Mouse (Mus musculus) forebrain, embryonic 16.5 days (tissue): ENCODE measurements around the gene Impdh2. TPM values are rescaled to one million over a fixed set of nuclear protein-coding genes. Genes with fewer than 3 reads are reported as not detected.

Experiments used
- ATAC-seq: fragments of 200-750 bp; cut with Nextera tagmentation; 2 replicates; pipeline ENCODE4 v1.8.0; 2017; ENCODE audit warnings: mild to moderate bottlenecking, moderate library complexity
- H3K27ac ChIP-seq: fragments of 300-500 bp; sonication (generic); 2 replicates; pipeline ENCODE4 v1.5.1; 2014; ENCODE audit warnings: low read length, control low read depth
- H3K27me3 ChIP-seq: fragments of 300-500 bp; sonication (generic); replicated peaks from 2 replicates; pipeline ENCODE4 v1.6.1; 2014; ENCODE audit warnings: low read length; ENCODE audit not compliant: control insufficient read depth, insufficient read depth
- H3K36me3 ChIP-seq: fragments of 300-500 bp; sonication (generic); 2 replicates; pipeline ENCODE4 v1.6.1; 2014; ENCODE audit not compliant: control insufficient read depth, insufficient read depth
- H3K4me1 ChIP-seq: fragments of 300-500 bp; sonication (generic); replicated peaks from 2 replicates; pipeline ENCODE4 v1.6.1; 2014; ENCODE audit warnings: low read length; ENCODE audit not compliant: control insufficient read depth, insufficient read depth
- H3K4me2 ChIP-seq: fragments of 300-500 bp; sonication (generic); 2 replicates; pipeline ENCODE4 v1.6.1; 2014; ENCODE audit warnings: mild to moderate bottlenecking, low read length, control low read depth
- H3K4me3 ChIP-seq: fragments of 300-500 bp; sonication (generic); replicated peaks from 2 replicates; pipeline ENCODE4 v1.5.1; 2014; ENCODE audit warnings: mild to moderate bottlenecking, low read length, control low read depth
- H3K9ac ChIP-seq: fragments of 300-500 bp; sonication (generic); replicated peaks from 2 replicates; pipeline ENCODE4 v1.6.1; 2014; ENCODE audit warnings: low read depth, low read length, control low read depth
- H3K9me3 ChIP-seq: fragments of 300-500 bp; sonication (generic); 2 replicates; pipeline ENCODE4 v1.6.1; 2016; ENCODE audit warnings: low read length; ENCODE audit not compliant: control insufficient read depth
- WGBS: fragments of 180-500 bp; shearing (Covaris S2); extraction: QIAGEN DNeasy Blood & Tissue Kit; methylation state at CpG from one replicate; pipeline ENCODE4 v1.1.7; 2014; 5-methylcytosine and 5-hydroxymethylcytosine counted together
- polyA plus RNA-seq: library from polyadenylated mRNA; unstranded; fragments of >200 nt; fragmentation: Nextera tagmentation; extraction: Ambion mirVana; gene quantifications from 2 replicates; pipeline ENCODE4 v1.2.1, GENCODE M21; 2015

Impdh2 gene
- polyA plus RNA-seq, 1 experiment from 2014 or later, result 118 TPM

DNA sequence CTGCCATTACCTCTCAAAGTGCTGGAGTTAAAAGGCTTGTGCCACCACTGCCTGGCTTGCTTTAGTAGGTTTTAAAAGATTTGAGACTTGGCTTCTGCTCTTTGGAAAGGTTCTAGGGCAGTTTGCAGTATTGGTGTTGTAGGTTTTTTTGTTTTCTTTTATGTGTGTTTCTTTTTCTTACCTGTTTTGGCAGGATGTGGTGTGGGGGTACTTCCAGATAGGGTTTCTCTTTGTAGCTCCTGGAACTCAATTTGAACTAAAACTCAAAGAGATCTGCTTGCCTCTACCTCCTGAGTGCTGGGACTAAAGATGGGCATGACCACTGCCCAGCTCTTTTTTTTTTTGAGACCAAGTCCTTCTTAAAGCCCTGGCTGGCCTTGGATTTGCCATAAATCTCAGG, 19.2 kb upstream of the Impdh2 start:
- no peak for ATAC-seq
- H3K4me3 ChIP-seq, result no peak overlapping the region
- no peaks in the 10 kb centered on the region for H3K9me3 ChIP-seq
- H3K4me1 ChIP-seq, result no peaks in the 10 kb centered on the region
- H3K27me3 ChIP-seq, result no peaks in the 10 kb centered on the region
- H3K4me2 ChIP-seq, result no peak overlapping the region
- H3K9ac ChIP-seq, result no peak overlapping the region
- H3K27ac ChIP-seq, result no peak overlapping the region
- H3K36me3 ChIP-seq, result peaks cover 37% of the 10 kb centered on the region

DNA sequence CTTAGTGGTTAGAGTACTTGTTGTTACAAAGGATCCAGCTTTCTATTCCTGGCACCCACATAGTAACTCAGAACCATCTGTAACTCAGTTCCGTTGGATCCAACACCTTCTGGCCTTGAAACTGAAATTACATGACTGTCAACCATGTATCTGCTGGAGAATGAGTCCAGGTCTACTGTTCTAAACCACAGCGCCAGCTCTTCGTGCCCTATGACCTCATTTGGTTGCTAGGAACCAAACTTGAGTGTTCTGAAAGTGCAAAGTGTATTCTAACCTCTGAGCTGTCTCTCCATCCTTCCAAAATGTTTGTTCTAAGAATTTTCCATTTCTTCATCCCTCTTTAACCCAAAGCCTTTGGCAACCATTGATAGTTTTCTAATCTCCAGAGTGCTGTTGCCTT, 14.1 kb upstream of the Impdh2 start:
- Histone ChIP-seq H3K9me3 (no peaks in the 10 kb centered on the region), H3K9ac (no peak overlapping the region), H3K4me3 (no peak overlapping the region), H3K4me2 (no peak overlapping the region), H3K27me3 (no peaks in the 10 kb centered on the region), H3K27ac (no peak overlapping the region), H3K4me1 (no peaks in the 10 kb centered on the region), H3K36me3 (peaks cover 39% of the 10 kb centered on the region)
- no peak for ATAC-seq
- WGBS, result 92% methylated on average over 3 of the region's 3 CpGs

DNA sequence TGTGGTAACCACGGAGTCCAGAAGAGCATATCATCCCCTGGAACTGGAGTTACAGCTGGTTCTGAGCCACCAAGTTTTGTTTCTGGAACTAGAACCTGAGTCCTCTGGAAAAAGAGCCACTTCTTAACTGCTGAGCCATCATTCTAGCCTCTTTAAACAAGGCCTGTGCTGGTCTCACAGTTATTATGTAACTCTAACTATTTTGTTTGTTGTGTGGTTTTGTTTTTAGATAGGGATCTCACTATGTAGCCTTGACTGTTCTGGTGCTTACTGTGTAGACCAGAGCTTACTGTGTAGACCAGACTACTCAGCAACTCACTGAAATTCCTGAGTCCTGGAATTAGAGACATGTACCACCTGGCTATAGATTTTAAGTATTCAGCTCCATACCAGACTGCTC, 13.2 kb upstream of the Impdh2 start:
- no peak overlapping the region for H3K4me2 ChIP-seq
- H3K9me3 ChIP-seq, result no peaks in the 10 kb centered on the region
- no peak overlapping the region for H3K9ac ChIP-seq
- no peak for ATAC-seq
- WGBS, result 100% methylated on average over 1 of the region's 1 CpGs
- H3K36me3 ChIP-seq, result peaks cover 36% of the 10 kb centered on the region
- no peak overlapping the region for H3K27ac ChIP-seq
- no peaks in the 10 kb centered on the region for H3K27me3 ChIP-seq
- H3K4me1 ChIP-seq, result no peaks in the 10 kb centered on the region
- no peak overlapping the region for H3K4me3 ChIP-seq

DNA sequence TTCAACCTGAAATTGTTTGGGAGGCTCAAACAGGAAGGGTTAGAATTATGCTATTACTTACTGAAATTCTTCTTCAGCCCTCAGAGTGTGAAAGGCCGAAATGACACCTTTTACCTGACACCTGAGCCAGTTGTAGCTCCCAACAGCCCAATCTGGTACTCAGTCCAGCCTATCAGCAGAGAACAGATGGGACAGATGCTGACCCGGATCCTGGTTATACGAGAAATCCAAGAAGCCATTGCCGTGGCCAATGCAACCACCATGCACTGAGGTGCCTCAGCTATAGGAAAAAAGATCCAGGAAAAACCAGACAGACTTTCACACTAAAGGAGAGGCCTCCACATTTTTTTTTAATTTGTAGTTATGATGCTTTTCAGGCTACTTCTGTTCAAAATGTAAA, 917 bp upstream of the Impdh2 start:
- 94% methylated on average over 4 of the region's 4 CpGs for WGBS
- no peak for ATAC-seq
- H3K36me3 ChIP-seq, result peaks cover 38% of the 10 kb centered on the region

DNA sequence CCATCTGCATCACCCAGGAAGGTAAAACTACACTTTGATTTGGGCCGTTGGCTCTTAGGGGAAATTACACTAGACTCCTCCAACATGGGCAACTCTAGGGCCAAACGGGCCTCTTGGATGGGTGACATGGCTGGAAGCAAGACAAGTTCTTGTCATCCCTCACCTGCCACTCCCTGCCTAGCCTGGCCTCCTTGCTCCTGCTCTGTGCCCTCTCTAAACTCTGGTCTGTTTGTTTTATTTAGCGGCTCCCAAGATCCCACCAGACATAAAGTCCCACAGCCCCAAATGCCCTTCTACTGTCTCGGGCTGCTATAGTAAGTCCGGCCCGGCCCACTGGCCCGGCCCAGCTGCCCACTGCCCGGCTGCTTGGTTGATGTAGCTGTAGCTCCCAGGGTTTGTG, 3.6 kb downstream of the Impdh2 start:
- ATAC-seq, result no peak
- H3K9ac ChIP-seq, result no peak overlapping the region
- H3K36me3 ChIP-seq, result peaks cover 20% of the 10 kb centered on the region
- H3K4me1 ChIP-seq, result peaks cover 32% of the 10 kb centered on the region
- H3K27me3 ChIP-seq, result no peaks in the 10 kb centered on the region
- no peaks in the 10 kb centered on the region for H3K9me3 ChIP-seq
- no peak overlapping the region for H3K4me3 ChIP-seq
- H3K4me2 ChIP-seq, result no peak overlapping the region
- H3K27ac ChIP-seq, result no peak overlapping the region
- 95% methylated on average over 8 of the region's 8 CpGs for WGBS

More for the DNA sequence above, 917 bp upstream of the Impdh2 start:
- no peak overlapping the region for H3K9ac ChIP-seq
- peaks cover 11% of the 10 kb centered on the region for H3K4me1 ChIP-seq
- H3K9me3 ChIP-seq, result no peaks in the 10 kb centered on the region
- H3K4me3 ChIP-seq, result no peak overlapping the region
- H3K27me3 ChIP-seq, result no peaks in the 10 kb centered on the region
- H3K4me2 ChIP-seq, result no peak overlapping the region
- no peak overlapping the region for H3K27ac ChIP-seq

DNA sequence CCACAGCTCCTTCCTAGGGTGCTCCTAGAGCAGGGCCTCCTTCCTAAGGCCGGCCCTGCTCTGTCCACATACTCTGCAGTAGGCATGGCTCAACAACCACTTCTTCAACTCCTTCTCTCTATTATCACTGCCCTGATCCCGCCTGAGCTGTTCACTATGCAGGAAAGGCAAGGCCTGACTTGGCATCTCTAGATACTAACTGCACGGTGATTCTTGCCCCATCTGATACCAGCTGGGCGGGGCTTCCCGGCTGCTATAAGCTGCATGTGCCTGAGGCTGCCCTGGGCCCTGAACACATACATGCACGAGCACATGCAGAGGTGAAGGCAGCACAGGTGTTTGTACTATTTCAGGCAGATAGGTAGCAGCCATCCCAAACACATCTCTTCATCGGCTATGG, 4.0 kb downstream of the Impdh2 start:
- Histone ChIP-seq H3K27ac (no peak overlapping the region), H3K4me3 (no peak overlapping the region), H3K27me3 (no peaks in the 10 kb centered on the region), H3K36me3 (peaks cover 16% of the 10 kb centered on the region), H3K4me2 (no peak overlapping the region), H3K9ac (no peak overlapping the region), H3K9me3 (no peaks in the 10 kb centered on the region), H3K4me1 (peaks cover 34% of the 10 kb centered on the region)
- WGBS, result 88% methylated on average over 7 of the region's 7 CpGs
- ATAC-seq, result no peak

DNA sequence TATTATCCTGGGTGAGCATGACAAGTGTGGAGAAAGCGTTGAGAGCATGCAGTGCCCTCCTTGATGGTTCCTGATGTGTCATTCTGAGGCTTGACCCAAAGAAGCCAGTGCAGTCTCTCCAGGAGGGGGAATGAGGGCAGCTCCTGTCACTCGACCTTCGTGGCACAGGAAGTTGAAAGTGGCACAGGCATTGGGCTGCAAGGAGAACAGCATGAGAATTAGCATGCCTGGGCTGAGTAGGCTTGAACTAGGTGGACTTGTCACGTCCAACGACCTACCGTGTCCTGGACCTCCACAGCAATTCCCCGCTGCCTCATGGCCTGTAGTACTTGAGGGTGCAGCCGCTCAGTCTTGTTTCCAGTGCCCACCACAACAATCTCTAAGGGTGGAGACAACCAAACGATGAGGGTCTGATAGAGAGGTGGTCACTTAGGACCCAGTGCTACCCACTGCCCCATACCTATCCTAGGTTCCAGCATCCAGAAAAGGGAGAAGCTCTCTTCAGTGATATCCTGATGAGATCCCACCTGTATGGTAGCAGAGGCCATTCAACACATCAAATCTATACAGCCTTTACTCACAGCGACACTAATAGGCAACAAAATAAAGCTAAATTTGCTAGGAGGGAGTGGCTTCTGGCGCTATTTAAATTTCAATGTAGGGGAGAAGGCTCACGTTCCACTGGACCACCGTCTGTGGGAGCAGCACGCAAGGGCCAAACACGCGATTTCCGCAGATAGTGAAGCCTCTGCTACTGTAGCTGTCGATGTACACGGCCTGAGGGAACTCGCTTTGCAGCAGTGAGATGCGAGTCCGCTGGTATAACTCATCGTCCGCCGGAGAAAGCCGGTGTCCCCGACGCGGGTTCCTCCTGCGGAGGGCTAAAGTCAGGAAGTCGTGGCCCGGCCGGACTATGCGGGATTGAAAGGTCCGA, 6.1 kb downstream of the Impdh2 start:
- H3K4me2 ChIP-seq, result peak overlapping the region; percentile 84
- H3K36me3 ChIP-seq, result peaks cover 14% of the 10 kb centered on the region
- no peak for ATAC-seq

DNA sequence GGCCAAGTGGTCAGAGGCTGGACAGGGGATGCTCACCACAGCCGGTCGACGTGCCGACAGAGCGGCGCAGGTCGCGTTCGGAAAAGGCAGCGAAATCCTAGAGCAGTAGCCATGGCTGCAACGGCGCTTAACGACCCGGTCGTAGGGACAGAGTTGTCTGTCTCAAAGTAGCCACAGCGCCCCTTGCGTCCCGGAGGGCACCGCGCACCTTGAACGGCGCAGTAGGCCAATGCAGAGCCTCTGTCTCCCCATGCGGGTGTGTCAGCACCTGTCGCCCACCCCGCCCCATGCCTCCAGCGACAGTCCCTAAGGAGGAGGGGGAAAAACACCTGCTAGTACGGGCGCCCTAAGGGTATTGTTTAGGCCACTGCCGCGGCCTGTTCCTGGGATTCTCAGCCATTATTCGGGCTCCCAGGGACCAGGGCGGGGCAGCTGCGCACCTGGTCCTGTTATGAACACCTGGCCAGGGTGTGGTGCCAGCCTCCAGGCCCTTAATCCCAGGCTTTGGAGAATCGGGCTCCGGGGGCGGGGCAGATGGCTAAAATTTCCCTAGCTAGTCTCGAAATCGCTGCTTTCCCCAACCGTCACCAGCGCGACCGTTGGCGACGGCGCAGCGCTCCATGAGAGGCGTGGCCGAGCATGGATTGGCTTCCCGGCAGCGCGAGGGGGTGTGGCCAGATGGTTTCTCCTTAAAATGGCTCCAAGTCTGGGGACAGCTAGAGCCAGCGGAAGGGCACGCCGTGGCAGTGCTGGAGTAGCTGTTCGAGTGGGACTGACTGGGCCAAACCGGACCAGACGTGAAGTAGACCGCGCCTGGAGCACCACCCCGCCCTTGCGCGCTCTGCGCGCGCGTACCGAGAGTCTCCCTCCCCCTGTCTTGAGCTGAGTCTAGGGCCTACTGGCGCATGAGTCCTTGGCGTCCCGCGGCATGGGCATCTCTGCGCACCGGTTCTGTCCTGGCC, 7.0 kb downstream of the Impdh2 start, which contains the start of gene Ndufaf3:
Gene Ndufaf3, minus strand, starts transcription at position 620 of the 962 bp plus-strand sequence.
- H3K36me3 ChIP-seq, result peaks cover 23% of the 10 kb centered on the region

More for the DNA sequence above, 6.1 kb downstream of the Impdh2 start:
- peaks cover 44% of the 10 kb centered on the region for H3K4me1 ChIP-seq
- H3K4me3 ChIP-seq, result peak overlapping the region; percentile 64
- no peaks in the 10 kb centered on the region for H3K9me3 ChIP-seq
- H3K27ac ChIP-seq, result peak overlapping the region; percentile 95
- 13% methylated on average over 35 of the region's 35 CpGs for WGBS
- H3K27me3 ChIP-seq, result no peaks in the 10 kb centered on the region
- H3K9ac ChIP-seq, result peak overlapping the region; percentile 72

DNA sequence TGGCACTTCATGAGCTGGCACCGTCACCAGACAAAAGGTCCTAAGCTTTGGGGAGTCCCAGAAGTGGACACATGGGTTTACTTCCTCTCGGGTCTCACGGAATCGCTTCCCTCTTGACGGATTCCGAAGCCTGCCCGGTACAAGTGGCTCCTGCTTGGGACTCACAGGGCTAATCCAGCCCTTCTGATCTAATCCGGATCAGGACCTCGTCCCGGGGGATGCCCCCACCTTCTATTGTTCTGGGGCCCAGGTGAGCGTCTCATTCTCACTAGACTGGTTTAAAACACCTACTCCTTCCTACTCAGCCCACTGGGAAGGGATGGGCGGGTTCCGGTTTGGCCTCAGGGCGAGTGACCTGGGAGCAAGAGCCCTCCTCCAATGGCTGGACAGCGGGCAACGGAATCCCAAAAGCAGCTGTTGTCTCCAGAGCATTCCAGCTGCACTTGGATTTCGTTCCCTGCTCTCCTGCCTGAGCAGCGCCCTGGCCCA, 7.9 kb downstream of the Impdh2 start:
- peak overlapping the region; percentile 64 for H3K4me3 ChIP-seq
- H3K9me3 ChIP-seq, result no peaks in the 10 kb centered on the region
- WGBS, result 12% methylated on average over 18 of the region's 18 CpGs
- H3K27ac ChIP-seq, result peak overlapping the region; percentile 95
- no peak for ATAC-seq
- peak overlapping the region; percentile 84 for H3K4me2 ChIP-seq
- peaks cover 29% of the 10 kb centered on the region for H3K36me3 ChIP-seq
- no peaks in the 10 kb centered on the region for H3K27me3 ChIP-seq
- peaks cover 38% of the 10 kb centered on the region for H3K4me1 ChIP-seq
- H3K9ac ChIP-seq, result peak overlapping the region; percentile 72

More for the DNA sequence above, 7.0 kb downstream of the Impdh2 start, which contains the start of gene Ndufaf3:
- H3K27ac ChIP-seq, result peak within 1 kb of the TSS; percentile 95
- H3K9ac ChIP-seq, result peak within 1 kb of the TSS; percentile 72
- H3K27me3 ChIP-seq, result no peaks in the 10 kb centered on the region
- H3K4me2 ChIP-seq, result peak within 1 kb of the TSS; percentile 84
- peak; percentile 87 for ATAC-seq
- H3K9me3 ChIP-seq, result no peaks in the 10 kb centered on the region
- H3K4me3 ChIP-seq, result peak within 1 kb of the TSS; percentile 64
- under 1% methylated on average over 73 of the region's 73 CpGs for WGBS
- peaks cover 38% of the 10 kb centered on the region for H3K4me1 ChIP-seq
